Mouse (Mus musculus) heart, embryonic 10.5 days (tissue): Measurements from ENCODE around the gene Fgf22. TPM values are rescaled to one million over a fixed set of nuclear protein-coding genes. Genes with fewer than 3 reads are reported as not detected.

Experiments
- DNase-seq: peaks from one replicate; pipeline ENCODE4 v3.0.0-alpha.2; 2017; ENCODE audit warnings: low spot score
- H3K27ac ChIP-seq: fragments of 300-500 bp; sonication (generic); 2 replicates; pipeline ENCODE4 v1.5.1; 2016; ENCODE audit warnings: mild to moderate bottlenecking
- H3K27me3 ChIP-seq: fragments of 300-500 bp; sonication (generic); 2 replicates; pipeline ENCODE4 v1.6.1; 2016; ENCODE audit warnings: mild to moderate bottlenecking; ENCODE audit not compliant: poor library complexity, insufficient read depth, severe bottlenecking
- H3K36me3 ChIP-seq: fragments of 300-500 bp; sonication (generic); 2 replicates; pipeline ENCODE4 v1.6.1; 2016; ENCODE audit warnings: mild to moderate bottlenecking, moderate library complexity
- H3K4me1 ChIP-seq: fragments of 300-500 bp; sonication (generic); 2 replicates; pipeline ENCODE4 v1.6.1; 2016; ENCODE audit warnings: mild to moderate bottlenecking
- H3K4me3 ChIP-seq: fragments of 300-500 bp; sonication (generic); 2 replicates; pipeline ENCODE4 v1.5.1; 2016; ENCODE audit warnings: mild to moderate bottlenecking, moderate library complexity
- H3K9me3 ChIP-seq: fragments of 300-500 bp; sonication (generic); 2 replicates; pipeline ENCODE4 v1.6.1; 2016; ENCODE audit warnings: mild to moderate bottlenecking, moderate library complexity
- WGBS: fragments of 180-500 bp; shearing (Covaris S2); methylation state at CpG from one replicate; pipeline ENCODE4 v1.1.7; 2016; 5-methylcytosine and 5-hydroxymethylcytosine counted together
- polyA plus RNA-seq: library from polyadenylated mRNA; unstranded; fragments of >200 nt; fragmentation: Nextera tagmentation; extraction: Ambion mirVana; gene quantifications from 2 replicates; pipeline ENCODE4 v1.2.1, GENCODE M21; 2016

Fgf22 gene
- polyA plus RNA-seq, 1 experiment from 2014 or later, result 0.16 TPM

- H3K4me3 ChIP-seq, result peak overlapping the region; percentile 76
- DNase-seq, result no peak
- H3K9me3 ChIP-seq, result peaks cover 3% of the 10 kb centered on the region; the same call in 1 of the 2 replicates
- WGBS, result 1% methylated on average over 43 of the region's 44 CpGs
- H3K27ac ChIP-seq, result no peak overlapping the region
- H3K27me3 ChIP-seq, result peaks cover 71% of the 10 kb centered on the region
- peaks cover 2% of the 10 kb centered on the region for H3K36me3 ChIP-seq
- peaks cover 27% of the 10 kb centered on the region for H3K4me1 ChIP-seq
Observed at GRCm38 (mm10) chr10:79716988-79717355, 37.9 kb upstream of the Fgf22 start.

GRCm38 (mm10) chr10:79717640-79718357 is 37.1 kb upstream of the Fgf22 start:
- H3K27ac ChIP-seq, result no peak overlapping the region
- peaks cover 71% of the 10 kb centered on the region for H3K27me3 ChIP-seq
- DNase-seq, result peak; percentile 85
- peaks cover 3% of the 10 kb centered on the region; the same call in 1 of the 2 replicates for H3K9me3 ChIP-seq
- peaks cover 21% of the 10 kb centered on the region for H3K4me1 ChIP-seq
- WGBS, result 7% methylated on average over 43 of the region's 43 CpGs
- peak overlapping the region; percentile 76 for H3K4me3 ChIP-seq
- no peaks in the 10 kb centered on the region for H3K36me3 ChIP-seq

- no peak overlapping the region for H3K27ac ChIP-seq
- 60% methylated on average over 5 of the region's 5 CpGs for WGBS
- no peak overlapping the region for H3K4me3 ChIP-seq
- peaks cover 51% of the 10 kb centered on the region for H3K27me3 ChIP-seq
- H3K36me3 ChIP-seq, result no peaks in the 10 kb centered on the region
- H3K4me1 ChIP-seq, result peaks cover 25% of the 10 kb centered on the region
- no peaks in the 10 kb centered on the region for H3K9me3 ChIP-seq
- DNase-seq, result no peak
Observed at GRCm38 (mm10) chr10:79721089-79721488, 33.8 kb upstream of the Fgf22 start.

GRCm38 (mm10) chr10:79723047-79723446 is 31.8 kb upstream of the Fgf22 start:
- no peaks in the 10 kb centered on the region for H3K36me3 ChIP-seq
- no peak for DNase-seq
- 74% methylated on average over 6 of the region's 6 CpGs for WGBS

GRCm38 (mm10) chr10:79723692-79724091 is 31.2 kb upstream of the Fgf22 start:
- peaks cover 33% of the 10 kb centered on the region for H3K27me3 ChIP-seq
- peaks cover 3% of the 10 kb centered on the region; the same call in 1 of the 2 replicates for H3K9me3 ChIP-seq
- no peak overlapping the region for H3K27ac ChIP-seq
- no peak overlapping the region for H3K4me3 ChIP-seq
- H3K4me1 ChIP-seq, result peaks cover 11% of the 10 kb centered on the region
- H3K36me3 ChIP-seq, result no peaks in the 10 kb centered on the region
- no peak for DNase-seq
- 67% methylated on average over 7 of the region's 7 CpGs for whole genome bisulfite sequencing

More at GRCm38 (mm10) chr10:79723047-79723446, 31.8 kb upstream of the Fgf22 start:
- Histone ChIP-seq H3K27me3 (peaks cover 33% of the 10 kb centered on the region), H3K9me3 (peaks cover 3% of the 10 kb centered on the region; the same call in 1 of the 2 replicates), H3K4me1 (peaks cover 7% of the 10 kb centered on the region), H3K27ac (no peak overlapping the region), H3K4me3 (no peak overlapping the region)

GRCm38 (mm10) chr10:79726090-79726489 is 28.8 kb upstream of the Fgf22 start:
- Histone ChIP-seq H3K27ac (no peak overlapping the region), H3K9me3 (peaks cover 3% of the 10 kb centered on the region; the same call in 1 of the 2 replicates), H3K27me3 (peaks cover 16% of the 10 kb centered on the region; the same call in 1 of the 2 replicates), H3K4me3 (no peak overlapping the region), H3K4me1 (peaks cover 11% of the 10 kb centered on the region), H3K36me3 (no peaks in the 10 kb centered on the region)
- peak; percentile 83 for DNase-seq
- WGBS, result 36% methylated on average over 11 of the region's 11 CpGs

GRCm38 (mm10) chr10:79728323-79729249 is 26.3 kb upstream of the Fgf22 start:
- H3K27ac ChIP-seq, result no peak overlapping the region
- peaks cover 3% of the 10 kb centered on the region; the same call in 1 of the 2 replicates for H3K9me3 ChIP-seq
- H3K4me1 ChIP-seq, result peaks cover 10% of the 10 kb centered on the region
- 63% methylated on average over 28 of the region's 28 CpGs for WGBS
- peaks cover 1% of the 10 kb centered on the region; the same call in 1 of the 2 replicates for H3K36me3 ChIP-seq
- no peak overlapping the region for H3K4me3 ChIP-seq
- H3K27me3 ChIP-seq, result peaks cover 12% of the 10 kb centered on the region; the same call in 1 of the 2 replicates
- DNase-seq, result no peak

- no peak for DNase-seq
- Histone ChIP-seq H3K9me3 (peaks cover 3% of the 10 kb centered on the region; the same call in 1 of the 2 replicates), H3K4me1 (0 out of 2 replicates have a peak, but pooled peaks cover 5% of the 10 kb centered on the region), H3K27me3 (peaks cover 20% of the 10 kb centered on the region; the same call in 1 of the 2 replicates), H3K4me3 (no peak overlapping the region), H3K36me3 (peaks cover 10% of the 10 kb centered on the region), H3K27ac (no peak overlapping the region)
- 70% methylated on average over 13 of the region's 13 CpGs for WGBS
Observed at GRCm38 (mm10) chr10:79729357-79729965, 25.4 kb upstream of the Fgf22 start.

- 93% methylated on average over 1 of the region's 1 CpGs for WGBS
- Histone ChIP-seq H3K27me3 (peaks cover 50% of the 10 kb centered on the region), H3K9me3 (peaks cover 24% of the 10 kb centered on the region), H3K27ac (no peak overlapping the region), H3K4me3 (no peak overlapping the region), H3K4me1 (peaks cover 16% of the 10 kb centered on the region), H3K36me3 (peaks cover 39% of the 10 kb centered on the region)
- DNase-seq, result no peak
Observed at GRCm38 (mm10) chr10:79732500-79732899, 22.4 kb upstream of the Fgf22 start.

- peaks cover 47% of the 10 kb centered on the region for H3K27me3 ChIP-seq
- peaks cover 11% of the 10 kb centered on the region for H3K4me1 ChIP-seq
- H3K27ac ChIP-seq, result no peak overlapping the region
- H3K36me3 ChIP-seq, result peaks cover 53% of the 10 kb centered on the region
- no peak overlapping the region for H3K4me3 ChIP-seq
- peaks cover 36% of the 10 kb centered on the region for H3K9me3 ChIP-seq
- 81% methylated on average over 15 of the region's 15 CpGs for WGBS
- no peak for DNase-seq
Observed at GRCm38 (mm10) chr10:79733847-79734246, 21.0 kb upstream of the Fgf22 start.

- Histone ChIP-seq H3K27ac (peak overlapping the region; percentile 17; the same call in 1 of the 2 replicates), H3K9me3 (peaks cover 51% of the 10 kb centered on the region)
Observed at GRCm38 (mm10) chr10:79735361-79735760, 19.5 kb upstream of the Fgf22 start.

GRCm38 (mm10) chr10:79736706-79737105 is 18.2 kb upstream of the Fgf22 start:
- H3K9me3 ChIP-seq, result peaks cover 61% of the 10 kb centered on the region
- H3K4me3 ChIP-seq, result no peak overlapping the region
- 90% methylated on average over 14 of the region's 14 CpGs for WGBS

More at GRCm38 (mm10) chr10:79735361-79735760, 19.5 kb upstream of the Fgf22 start:
- 21% methylated on average over 52 of the region's 52 CpGs for WGBS
- peaks cover 11% of the 10 kb centered on the region for H3K4me1 ChIP-seq
- H3K27me3 ChIP-seq, result peaks cover 44% of the 10 kb centered on the region
- no peak for DNase-seq
- H3K4me3 ChIP-seq, result peak overlapping the region; percentile 44
- H3K36me3 ChIP-seq, result peaks cover 68% of the 10 kb centered on the region

More at GRCm38 (mm10) chr10:79736706-79737105, 18.2 kb upstream of the Fgf22 start:
- Histone ChIP-seq H3K4me1 (peaks cover 11% of the 10 kb centered on the region), H3K36me3 (peaks cover 81% of the 10 kb centered on the region), H3K27ac (no peak overlapping the region), H3K27me3 (peaks cover 44% of the 10 kb centered on the region)
- DNase-seq, result no peak
